Mouse (Mus musculus) right cerebral cortex, adult 18-20 months (tissue): ENCODE measurements around the gene Actn4.
"Not testable (repeated sequence)": the region's sequence is repeated elsewhere in the genome, so short reads cannot be mapped to it uniquely, and the experiment has no call there.

Experiments used
- DNase-seq: peaks from one replicate; pipeline ENCODE4 v3.0.0; 2022; ENCODE audit warnings: mixed read lengths

The Actn4 gene

GRCm38 (mm10) chr7:28921722-28922465 lies 40.2 kb downstream of the Actn4 start:
- no peak for DNase-seq

GRCm38 (mm10) chr7:28921178-28921577 lies 41.0 kb downstream of the Actn4 start:
- no peak for DNase-seq

DNA sequence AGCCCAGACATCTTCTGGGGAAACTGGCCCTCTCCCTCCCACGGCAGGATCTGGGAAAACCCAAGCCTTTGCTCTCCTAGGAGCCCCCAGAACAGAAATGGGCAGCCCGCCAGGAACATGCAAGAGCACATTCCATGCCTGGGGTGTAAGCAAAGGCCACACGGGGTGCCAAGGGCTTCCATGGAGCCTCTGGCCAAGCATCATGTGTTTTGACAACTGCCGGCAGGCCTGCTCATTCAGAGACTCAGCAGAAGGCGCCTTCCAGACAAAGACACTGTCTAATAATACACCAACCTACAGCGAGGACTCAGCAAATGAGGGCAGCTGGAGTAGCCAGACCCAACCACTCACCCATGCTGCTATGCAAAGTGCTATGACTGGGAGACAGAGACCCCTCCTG lies 42.3 kb downstream of the Actn4 start:
- no peak for DNase-seq

GRCm38 (mm10) chr7:28918540-28918939 lies 43.6 kb downstream of the Actn4 start:
- no peak for DNase-seq

GRCm38 (mm10) chr7:28917503-28918426 lies 44.4 kb downstream of the Actn4 start:
- peak; percentile 68 for DNase-seq

DNA sequence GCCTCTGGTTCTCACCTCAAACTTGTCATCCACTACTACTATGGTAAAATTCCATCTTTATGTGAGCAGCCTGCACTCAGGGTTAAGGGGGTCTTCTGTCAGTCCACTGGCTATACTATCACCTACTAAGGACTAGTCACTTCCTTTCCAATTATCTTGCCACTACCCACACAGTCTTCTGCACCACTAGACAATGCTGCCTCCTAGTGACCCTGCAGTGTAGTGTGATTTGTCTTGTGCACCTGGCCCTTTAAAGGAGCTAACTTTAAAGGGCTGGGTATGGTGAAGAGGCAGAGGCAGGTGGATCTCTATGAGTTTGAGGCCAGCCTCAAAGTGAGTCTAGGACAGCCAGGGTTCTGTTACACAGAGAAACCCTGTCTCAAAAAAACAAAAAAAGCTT lies 45.6 kb downstream of the Actn4 start:
- DNase-seq, result no peak

- no peak for DNase-seq
Observed at GRCm38 (mm10) chr7:28913171-28913570, 49.0 kb downstream of the Actn4 start.

GRCm38 (mm10) chr7:28911632-28912031 lies 50.5 kb downstream of the Actn4 start:
- DNase-seq, result no peak

GRCm38 (mm10) chr7:28907195-28907594 lies 54.9 kb downstream of the Actn4 start:
- no peak for DNase-seq

DNA sequence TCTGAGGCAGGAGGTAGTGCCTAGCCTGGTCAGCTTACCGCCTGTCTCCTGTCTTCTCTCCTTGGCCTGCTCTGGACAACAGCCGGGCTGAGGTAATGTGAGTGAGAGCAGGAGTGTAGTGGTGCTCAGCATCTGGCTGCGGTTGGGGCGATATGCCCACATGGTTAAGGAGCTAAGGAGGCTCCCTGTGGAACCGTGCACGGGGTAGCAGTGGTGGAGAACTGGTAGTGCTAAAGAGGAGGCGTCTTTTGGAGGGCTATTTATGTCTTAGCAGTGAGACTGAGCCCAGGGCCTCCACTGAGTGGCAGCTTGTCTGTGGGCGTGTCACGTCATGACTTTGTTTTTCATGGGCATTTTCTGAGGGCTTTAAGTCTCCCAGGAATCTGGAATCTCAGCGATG lies 58.4 kb downstream of the Actn4 start:
- peak; percentile 92 for DNase-seq

DNA sequence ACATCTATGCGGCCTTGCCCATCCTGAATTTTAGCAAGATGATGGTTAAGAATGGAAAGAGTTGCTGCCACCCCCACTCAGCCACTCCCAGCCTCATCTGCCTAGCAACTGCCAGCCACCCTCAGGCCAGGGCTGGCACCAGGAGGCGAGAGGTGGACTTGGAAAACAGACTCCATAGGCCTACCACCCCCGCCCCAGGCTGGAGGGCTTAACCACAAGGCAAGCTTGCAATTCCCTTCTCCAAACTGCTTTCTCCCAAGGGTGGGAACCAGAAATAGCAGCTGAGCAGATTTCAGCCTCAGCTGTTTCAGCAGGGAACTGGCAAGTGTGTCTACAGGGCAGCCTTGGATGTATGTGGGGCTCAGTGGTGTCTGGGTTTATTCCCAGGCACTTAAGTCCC lies 59.3 kb downstream of the Actn4 start:
- peak; percentile 86 for DNase-seq

DNA sequence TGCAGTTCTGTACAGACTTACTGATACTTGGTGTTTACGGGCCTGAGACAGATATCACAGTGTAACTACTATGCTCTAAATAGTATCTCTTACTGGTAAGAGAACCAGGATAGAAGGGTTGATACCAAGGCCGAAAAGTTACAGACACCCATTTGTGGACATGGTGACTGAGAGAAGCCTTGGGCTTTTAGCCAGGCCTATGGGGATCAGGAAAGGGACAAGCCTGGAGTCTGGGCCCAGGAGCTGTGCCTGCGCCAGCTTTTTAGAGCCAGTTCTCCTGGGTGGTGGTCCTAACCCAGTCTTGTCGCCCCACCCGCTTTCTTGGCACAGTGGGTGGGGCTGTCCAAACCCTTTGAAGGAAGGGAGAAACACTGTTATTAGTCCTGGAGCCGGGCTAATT lies 60.0 kb downstream of the Actn4 start:
- DNase-seq, result no peak

DNA sequence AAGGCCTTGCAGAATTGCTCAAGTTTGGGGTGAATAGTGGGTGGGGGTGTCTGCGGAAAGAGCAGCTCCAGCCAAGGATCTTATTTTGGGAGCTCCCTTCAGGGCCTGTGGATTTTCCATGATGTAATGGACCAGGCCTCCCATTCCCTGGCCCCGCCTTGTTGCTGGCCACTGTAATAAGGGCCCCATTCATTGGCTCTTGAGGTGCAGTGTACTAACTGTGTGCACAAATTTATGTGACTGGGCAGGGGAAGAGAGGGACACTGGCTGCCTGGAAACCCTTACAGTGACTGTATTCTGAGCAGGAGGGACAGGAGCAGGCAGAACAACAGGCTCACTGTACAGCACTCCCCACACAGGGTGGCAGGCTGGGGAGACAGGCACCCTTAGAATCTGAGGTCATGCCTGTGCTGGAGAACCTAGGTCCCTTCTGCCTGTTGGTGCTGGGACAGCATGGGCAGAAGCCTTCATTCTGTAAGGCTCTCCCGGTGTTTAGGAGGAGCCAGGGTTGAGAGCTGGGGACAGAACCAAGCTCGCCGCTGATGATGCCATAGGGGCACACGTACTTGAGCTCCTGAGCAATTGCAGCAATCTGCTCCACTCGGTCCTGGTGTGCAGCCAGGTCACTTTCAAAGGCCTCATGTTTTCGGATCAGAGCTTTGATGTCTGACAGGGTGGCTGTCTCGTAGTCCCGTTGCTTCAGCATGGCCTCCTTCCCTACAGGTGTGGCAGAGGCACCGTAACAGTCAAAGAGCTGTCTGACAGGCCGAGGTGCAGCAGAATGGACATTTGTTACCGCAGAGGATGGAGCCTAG lies 60.6 kb downstream of the Actn4 start:
- DNase-seq, result peak; percentile 58

GRCm38 (mm10) chr7:28899972-28900371 lies 62.2 kb downstream of the Actn4 start:
- DNase-seq, result no peak

GRCm38 (mm10) chr7:28897661-28898060 lies 64.5 kb downstream of the Actn4 start:
- no peak for DNase-seq

- DNase-seq, result no peak
Observed at GRCm38 (mm10) chr7:28894942-28895341, 67.2 kb downstream of the Actn4 start.

- DNase-seq, result no peak
Observed at GRCm38 (mm10) chr7:28893643-28894265, 68.4 kb downstream of the Actn4 start.

- DNase-seq, result no peak
Observed at GRCm38 (mm10) chr7:28892601-28893000, 69.5 kb downstream of the Actn4 start.

- no peak for DNase-seq
Observed at GRCm38 (mm10) chr7:28888701-28889161, 73.4 kb downstream of the Actn4 start.

DNA sequence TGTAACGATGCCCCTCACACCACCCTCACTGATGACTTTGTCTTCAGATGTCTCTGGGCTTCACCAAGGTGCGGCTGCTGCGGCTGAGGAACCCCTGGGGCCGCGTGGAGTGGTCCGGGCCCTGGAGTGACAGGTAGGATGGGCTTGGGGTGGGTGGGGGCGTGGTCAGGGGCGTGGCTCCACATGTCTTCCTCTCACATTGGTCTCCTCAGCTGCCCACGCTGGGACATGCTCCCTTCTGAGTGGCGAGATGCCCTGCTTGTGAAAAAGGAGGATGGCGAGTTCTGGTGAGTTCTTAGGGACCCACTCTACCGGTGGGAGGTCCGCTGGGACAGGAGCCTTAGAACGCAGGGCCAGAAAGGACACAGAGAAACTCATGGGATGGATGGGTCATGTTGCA lies 75.7 kb downstream of the Actn4 start:
- no peak for DNase-seq

GRCm38 (mm10) chr7:28883704-28884103 lies 78.4 kb downstream of the Actn4 start:
- not testable (repeated sequence) for DNase-seq

DNA sequence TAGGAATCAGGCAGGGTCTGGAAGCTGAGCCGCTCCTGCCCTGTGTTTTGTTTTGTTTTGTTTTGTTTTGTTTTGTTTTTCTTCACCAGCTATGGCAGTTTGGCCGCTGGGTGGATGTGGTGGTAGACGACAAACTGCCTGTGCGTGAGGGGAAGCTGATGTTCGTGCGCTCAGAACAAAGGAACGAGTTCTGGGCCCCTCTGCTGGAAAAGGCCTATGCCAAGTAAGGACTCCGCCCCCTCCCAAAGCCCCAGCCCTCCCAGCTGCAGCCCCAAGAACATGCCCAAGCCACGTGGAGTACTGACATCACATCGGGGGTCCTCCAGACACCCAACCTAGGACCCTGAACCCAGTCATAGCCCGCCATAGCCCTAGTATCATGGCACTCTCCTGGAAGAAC lies 79.1 kb downstream of the Actn4 start:
- DNase-seq, result no peak

- DNase-seq, result no peak
Observed at GRCm38 (mm10) chr7:28881199-28881598, 80.9 kb downstream of the Actn4 start, which contains the start of gene Capn12. Gene Capn12, plus strand, starts transcription at chr7:28881422.
